Comparison of ENCODE assay signal across 32 mouse cellular contexts in the genomic region with DNA sequence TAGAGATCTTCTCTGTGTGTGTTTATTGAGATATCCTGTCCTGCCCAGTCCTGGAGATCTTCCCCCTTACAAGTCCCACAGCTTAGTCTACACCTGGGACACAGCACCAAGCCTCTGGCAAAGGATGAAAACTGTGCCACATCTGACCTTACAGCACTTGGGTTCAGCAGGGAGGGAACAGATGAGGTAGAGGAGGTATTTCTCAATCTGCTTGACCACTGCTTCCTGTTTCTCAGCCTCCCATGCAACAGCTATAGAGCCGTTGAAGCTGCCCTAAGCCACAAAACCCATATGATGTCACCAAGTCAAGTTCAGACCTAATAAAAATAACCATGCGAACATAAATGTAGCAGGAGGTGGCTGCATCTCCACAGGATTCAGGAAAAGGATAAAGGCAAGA. TPM values are rescaled to one million over a fixed set of nuclear protein-coding genes. Genes with fewer than 3 reads are reported as not detected.
DNase-seq lines count a peak whose midpoint lies in the region; ATAC-seq and TF ChIP-seq lines count a peak whose summit lies in the region.
"Had no signal": no experiment of that assay in that cellular context is flagged by ENCODE, and none has a peak within 500 bp of the region (broad histone marks: within the 10 kb centered on the region; RNA-seq: fewer than 3 reads in every experiment).

No protein-coding gene starts in this region.

- DNase-seq in CD4-positive, CD25-positive, alpha-beta regulatory T cell, adult 2 months (ENCODE audit: low read depth, low spot score): peak; percentile 4
- DNase-seq in liver, postnatal 0 days: no peak
- peak; percentile 29 to 41 for DNase-seq in monocyte, adult 2 months (ENCODE audit: low read depth in 1 of 2, low spot score in 2 of 2)
- DNase-seq in embryo, embryonic 11 days: no peak
- DNase-seq: cerebellum, adult 11-12 months; cerebellum, postnatal 25 days; gastrocnemius, postnatal 36 days; kidney, adult 11 months; left cerebral cortex, postnatal 4 days; midbrain, embryonic 14.5 days had no signal

- no peaks in the 10 kb centered on the region for H3K4me1 ChIP-seq in liver, postnatal 0 days (ENCODE audit: insufficient read depth)
- H3K4me1 ChIP-seq in liver, embryonic 12.5 days: no peaks in the 10 kb centered on the region
- H3K4me1 ChIP-seq in midbrain, embryonic 16.5 days (ENCODE audit: control insufficient read depth, insufficient read depth, low read length): no peaks in the 10 kb centered on the region
- H3K4me1 ChIP-seq: forebrain, embryonic 13.5 days; heart, embryonic 10.5 days; hindbrain, embryonic 10.5 days; limb, embryonic 15.5 days; lung, embryonic 15.5 days; neural tube, embryonic 15.5 days had no signal

- WGBS in liver, postnatal 0 days (ENCODE audit: insufficient replicate concordance): 36% methylated on average over 2 of the region's 2 CpGs
- 23% methylated on average over 2 of the region's 2 CpGs for WGBS in liver, embryonic 12.5 days (ENCODE audit: insufficient replicate concordance)
- WGBS in midbrain, embryonic 16.5 days: 95% methylated on average over 2 of the region's 2 CpGs

- ATAC-seq in CD4-positive, CD25-positive, alpha-beta regulatory T cell, adult 4 months: no peak
- ATAC-seq in liver, postnatal 0 days: peak; percentile 56; the same call in 1 of the 2 replicates
- ATAC-seq in liver, embryonic 12.5 days: no peak
- ATAC-seq in common myeloid progenitor, adult 5-6 weeks (replicated peaks; ENCODE audit: low read depth, poor library complexity, severe bottlenecking): peak; percentile 100
- no peak for ATAC-seq in midbrain, embryonic 16.5 days
- ATAC-seq: forebrain, embryonic 13.5 days had no signal

- TF ChIP-seq CTCF in liver, postnatal 0 days (IDR thresholded peaks at IDR 0.05; ENCODE audit: low read depth): no peak

- H3K9me3 ChIP-seq in liver, postnatal 0 days (ENCODE audit: low read length): no peaks in the 10 kb centered on the region
- H3K9me3 ChIP-seq in liver, embryonic 12.5 days (replicated peaks): no peaks in the 10 kb centered on the region
- no peaks in the 10 kb centered on the region; the same call in 1 of the 2 replicates for H3K9me3 ChIP-seq in midbrain, embryonic 16.5 days (replicated peaks; ENCODE audit: control insufficient read depth, low read length, poor library complexity, severe bottlenecking)
- H3K9me3 ChIP-seq: forebrain, embryonic 13.5 days; heart, embryonic 10.5 days; hindbrain, embryonic 10.5 days; limb, embryonic 15.5 days; lung, embryonic 15.5 days; neural tube, embryonic 15.5 days had no signal

- no peak for TF ChIP-seq EP300 in liver, postnatal 0 days (IDR thresholded peaks at IDR 0.05; ENCODE audit: low read depth)

- no peak overlapping the region for H3K9ac ChIP-seq in liver, postnatal 0 days (replicated peaks)
- no peak overlapping the region for H3K9ac ChIP-seq in liver, embryonic 12.5 days
- H3K9ac ChIP-seq in midbrain, embryonic 16.5 days (ENCODE audit: low read depth, low read length): no peak overlapping the region
- H3K9ac ChIP-seq: forebrain, embryonic 13.5 days; limb, embryonic 15.5 days; lung, embryonic 15.5 days; neural tube, embryonic 15.5 days had no signal

- H3K27ac ChIP-seq in liver, postnatal 0 days (ENCODE audit: low read depth): no peak overlapping the region
- no peak overlapping the region for H3K27ac ChIP-seq in liver, embryonic 12.5 days
- no peak overlapping the region for H3K27ac ChIP-seq in midbrain, embryonic 16.5 days (ENCODE audit: low read length)
- H3K27ac ChIP-seq: forebrain, embryonic 13.5 days; heart, embryonic 10.5 days; hindbrain, embryonic 10.5 days; kidney, postnatal 0 days; limb, embryonic 15.5 days; lung, embryonic 15.5 days; neural tube, embryonic 15.5 days; stomach, postnatal 0 days had no signal

- H3K36me3 ChIP-seq in liver, postnatal 0 days (replicated peaks; ENCODE audit: insufficient read depth, low read length): no peaks in the 10 kb centered on the region
- H3K36me3 ChIP-seq in liver, embryonic 12.5 days: no peaks in the 10 kb centered on the region
- H3K36me3 ChIP-seq in midbrain, embryonic 16.5 days (ENCODE audit: control insufficient read depth, insufficient read depth, low read length): no peaks in the 10 kb centered on the region
- H3K36me3 ChIP-seq: heart, embryonic 10.5 days; hindbrain, embryonic 10.5 days; limb, embryonic 15.5 days; lung, embryonic 15.5 days; neural tube, embryonic 15.5 days had no signal

- no peaks in the 10 kb centered on the region for H3K27me3 ChIP-seq in liver, postnatal 0 days (ENCODE audit: insufficient read depth, low read length)
- H3K27me3 ChIP-seq in liver, embryonic 12.5 days (replicated peaks): no peaks in the 10 kb centered on the region
- no peaks in the 10 kb centered on the region for H3K27me3 ChIP-seq in midbrain, embryonic 16.5 days (ENCODE audit: control insufficient read depth, insufficient read depth, low read depth, low read length)
- H3K27me3 ChIP-seq: forebrain, embryonic 13.5 days; limb, embryonic 15.5 days; lung, embryonic 15.5 days; neural tube, embryonic 15.5 days had no signal

- H3K4me3 ChIP-seq in liver, postnatal 0 days (ENCODE audit: low read depth, low read length): no peak overlapping the region
- H3K4me3 ChIP-seq in liver, embryonic 12.5 days: no peak overlapping the region
- H3K4me3 ChIP-seq in midbrain, embryonic 16.5 days (ENCODE audit: low read depth, low read length): no peak overlapping the region
- H3K4me3 ChIP-seq: forebrain, embryonic 13.5 days; heart, embryonic 10.5 days; hindbrain, embryonic 10.5 days; limb, embryonic 15.5 days; lung, embryonic 15.5 days; neural tube, embryonic 15.5 days had no signal

- no peak overlapping the region for H3K4me2 ChIP-seq in liver, postnatal 0 days (ENCODE audit: low read depth, low read length)
- H3K4me2 ChIP-seq in liver, embryonic 12.5 days: no peak overlapping the region
- H3K4me2 ChIP-seq in midbrain, embryonic 16.5 days (ENCODE audit: low read length): no peak overlapping the region
- H3K4me2 ChIP-seq: forebrain, embryonic 13.5 days; limb, embryonic 15.5 days; lung, embryonic 15.5 days; neural tube, embryonic 15.5 days had no signal

RNA-seq across cellular contexts. Expression of a gene that starts 30.7 kb away (rescaled TPM):
- not detected for polyA plus RNA-seq in CD4-positive, CD25-positive, alpha-beta regulatory T cell, adult 4 months (2017; shearing (Covaris generic))
- polyA plus RNA-seq in liver, postnatal 0 days (2015; fragmentation: Nextera tagmentation; extraction: Ambion mirVana): not detected in 2 replicates
- polyA plus RNA-seq in liver, embryonic 12.5 days (2016; fragmentation: Nextera tagmentation; extraction: Ambion mirVana): not detected in 2 replicates
- total RNA-seq in common myeloid progenitor, adult 5-6 weeks (2017): not detected in 2 replicates
- polyA plus RNA-seq in midbrain, embryonic 16.5 days (2015; fragmentation: Nextera tagmentation; extraction: Ambion mirVana): not detected in 2 replicates
- total RNA-seq: adrenal gland, postnatal 4 days; ES-E14; gastrocnemius, adult 18-20 months; gastrocnemius, postnatal 36 days; layer of hippocampus, postnatal 14 days; left cerebral cortex, adult 8-10 months; left cerebral cortex, postnatal 4 days; megakaryocyte-erythroid progenitor cell, adult 5-6 weeks had no signal
- polyA plus RNA-seq: embryonic facial prominence, embryonic 14.5 days; forebrain, embryonic 13.5 days; heart, embryonic 10.5 days; heart, postnatal 0 days; hindbrain, embryonic 10.5 days; kidney, postnatal 0 days; large intestine, adult 2 months; limb, embryonic 15.5 days; lung, embryonic 15.5 days; midbrain, embryonic 14.5 days; neural tube, embryonic 15.5 days; stomach, postnatal 0 days; thymus, postnatal 0 days had no signal

Comparison
In these comparisons a context has a peak if more than half of its experiments do, and no peak if none do; other contexts are left out.
1. ATAC-seq: peak in liver, postnatal 0 days (single experiment) and common myeloid progenitor, adult 5-6 weeks (single experiment); none in CD4-positive, CD25-positive, alpha-beta regulatory T cell, adult 4 months (single experiment), liver, embryonic 12.5 days (single experiment) and midbrain, embryonic 16.5 days (single experiment).
2. DNase-seq: peak in CD4-positive, CD25-positive, alpha-beta regulatory T cell, adult 2 months (single experiment) and monocyte, adult 2 months (2 of 2); none in liver, postnatal 0 days (single experiment) and embryo, embryonic 11 days (single experiment).